In genomic region chr7:46509391-46510310, GRCm38 (mm10) we compare ENCODE assay signal across 9 mouse cellular contexts.
A peak's percentile ranks its signal among the peaks of the same experiment; 100 is the strongest.
DNase-seq lines count a peak whose midpoint lies in the region; ATAC-seq and TF ChIP-seq lines count a peak whose summit lies in the region.
"Had no signal": no experiment of that assay in that cellular context is flagged by ENCODE, and none has a peak within 500 bp of the region (broad histone marks: within the 10 kb centered on the region; RNA-seq: fewer than 3 reads in every experiment).

No protein-coding gene starts in this region.

- no peaks in the 10 kb centered on the region for H3K9me3 ChIP-seq in stomach, embryonic 16.5 days (replicated peaks; ENCODE audit: control insufficient read depth, low read length)
- no peaks in the 10 kb centered on the region for H3K9me3 ChIP-seq in stomach, postnatal 0 days (ENCODE audit: control insufficient read depth, low read length)
- no peaks in the 10 kb centered on the region for H3K9me3 ChIP-seq in lung, postnatal 0 days (ENCODE audit: low read length)

- 0 out of 2 replicates have a peak, but pooled peaks have one; percentile 40 for ATAC-seq in stomach, embryonic 16.5 days (ENCODE audit: insufficient read depth, low FRiP score)
- no peak for ATAC-seq in stomach, postnatal 0 days (ENCODE audit: low FRiP score, low TSS enrichment)
- ATAC-seq in lung, postnatal 0 days = peak; percentile 59
- ATAC-seq in megakaryocyte, adult 5-6 weeks (ENCODE audit: poor library complexity, severe bottlenecking) = no peak

- no peaks in the 10 kb centered on the region for H3K27me3 ChIP-seq in stomach, embryonic 16.5 days (ENCODE audit: control insufficient read depth, insufficient read depth, low read length)
- no peaks in the 10 kb centered on the region for H3K27me3 ChIP-seq in stomach, postnatal 0 days (ENCODE audit: control insufficient read depth, insufficient read depth, low read length)
- H3K27me3 ChIP-seq in kidney, adult 2 months (replicated peaks; ENCODE audit: control insufficient read depth, insufficient read depth, low read length) = no peaks in the 10 kb centered on the region
- no peaks in the 10 kb centered on the region for H3K27me3 ChIP-seq in lung, postnatal 0 days (replicated peaks; ENCODE audit: insufficient read depth, low read length)

- TF ChIP-seq EP300 in stomach, postnatal 0 days (optimal IDR thresholded peaks at IDR 0.05) = no peak
- no peak for TF ChIP-seq EP300 in lung, postnatal 0 days (IDR thresholded peaks at IDR 0.05)

- no peak overlapping the region for H3K4me3 ChIP-seq in stomach, embryonic 16.5 days (replicated peaks; ENCODE audit: low read length)
- no peak overlapping the region for H3K4me3 ChIP-seq in stomach, postnatal 0 days (ENCODE audit: low read depth, low read length)
- H3K4me3 ChIP-seq in cortical plate, adult 2 months (ENCODE audit: insufficient read depth, low read length) = 0 out of 2 replicates have a peak overlapping the region, but pooled peaks have one; percentile 2
- H3K4me3 ChIP-seq in kidney, adult 2 months (ENCODE audit: insufficient read depth, low read depth, low read length) = no peak overlapping the region
- no peak overlapping the region for H3K4me3 ChIP-seq in lung, postnatal 0 days (ENCODE audit: low read depth, low read length)
- H3K4me3 ChIP-seq: heart, adult 2 months had no signal

- H3K36me3 ChIP-seq in stomach, embryonic 16.5 days (ENCODE audit: control insufficient read depth, insufficient read depth, low read length) = no peaks in the 10 kb centered on the region
- H3K36me3 ChIP-seq in stomach, postnatal 0 days (ENCODE audit: control insufficient read depth, insufficient read depth, low read length) = no peaks in the 10 kb centered on the region
- no peaks in the 10 kb centered on the region for H3K36me3 ChIP-seq in kidney, adult 2 months (ENCODE audit: control insufficient read depth, insufficient read depth, low read length)
- no peaks in the 10 kb centered on the region for H3K36me3 ChIP-seq in lung, postnatal 0 days (ENCODE audit: insufficient read depth, low read length)

- H3K4me2 ChIP-seq in stomach, embryonic 16.5 days (ENCODE audit: low read depth, low read length) = no peak overlapping the region
- no peak overlapping the region for H3K4me2 ChIP-seq in stomach, postnatal 0 days (replicated peaks; ENCODE audit: low read depth)
- no peak overlapping the region for H3K4me2 ChIP-seq in lung, postnatal 0 days (replicated peaks; ENCODE audit: low read depth, low read length)

- TF ChIP-seq CTCF in stomach, postnatal 0 days (IDR thresholded peaks at IDR 0.05; ENCODE audit: low read depth) = no peak
- TF ChIP-seq CTCF in cortical plate, adult 2 months (IDR thresholded peaks at IDR 0.05; ENCODE audit: extremely low read depth, insufficient read depth, low read length) = no peak
- TF ChIP-seq CTCF in kidney, adult 2 months (conservative IDR thresholded peaks at IDR 0.05; ENCODE audit: insufficient read depth, insufficient read length, low read depth, low read length) = no peak
- TF ChIP-seq CTCF in lung, postnatal 0 days (IDR thresholded peaks at IDR 0.05) = no peak

- 53% methylated on average over 24 of the region's 24 CpGs for WGBS in stomach, embryonic 16.5 days
- WGBS in stomach, postnatal 0 days = 53% methylated on average over 24 of the region's 24 CpGs
- 67% methylated on average over 24 of the region's 24 CpGs for WGBS in kidney, adult 2 months
- WGBS in lung, postnatal 0 days = 48% methylated on average over 24 of the region's 24 CpGs

- no peak overlapping the region for H3K9ac ChIP-seq in stomach, embryonic 16.5 days (ENCODE audit: low read length)
- no peak overlapping the region for H3K9ac ChIP-seq in stomach, postnatal 0 days (ENCODE audit: low read length)
- H3K9ac ChIP-seq in lung, postnatal 0 days (replicated peaks; ENCODE audit: low read depth) = no peak overlapping the region

- no peak for DNase-seq in stomach, postnatal 0 days (ENCODE audit: low spot score)
- peak; percentile 71 for DNase-seq in kidney, adult 2 months
- DNase-seq in lung, postnatal 0 days (ENCODE audit: low spot score) = peak; percentile 34
- peak; percentile 14 for DNase-seq in retina, postnatal 7 days (ENCODE audit: low read depth, low spot score)
- DNase-seq in spleen, postnatal 10 days (ENCODE audit: low spot score in 2 of 2) = no peak

- TF ChIP-seq POLR2A in cortical plate, adult 2 months (IDR thresholded peaks at IDR 0.05; ENCODE audit: extremely low read depth, insufficient read depth, low read length) = no peak
- TF ChIP-seq POLR2A in kidney, adult 2 months (IDR thresholded peaks at IDR 0.05; ENCODE audit: low read depth, low read length) = no peak

- no peak overlapping the region for H3K27ac ChIP-seq in stomach, embryonic 16.5 days (ENCODE audit: low read length)
- H3K27ac ChIP-seq in stomach, postnatal 0 days (replicated peaks) = no peak overlapping the region
- no peak overlapping the region for H3K27ac ChIP-seq in cortical plate, adult 2 months (ENCODE audit: insufficient read depth, low read length)
- H3K27ac ChIP-seq in kidney, adult 2 months (ENCODE audit: insufficient read depth, low read depth, low read length) = no peak overlapping the region
- no peak overlapping the region for H3K27ac ChIP-seq in lung, postnatal 0 days (ENCODE audit: low read length)
- H3K27ac ChIP-seq: heart, adult 2 months had no signal

- no peaks in the 10 kb centered on the region; the same call in 1 of the 2 replicates for H3K4me1 ChIP-seq in stomach, embryonic 16.5 days (ENCODE audit: control insufficient read depth, insufficient read depth, low read length)
- no peaks in the 10 kb centered on the region for H3K4me1 ChIP-seq in stomach, postnatal 0 days (replicated peaks; ENCODE audit: control insufficient read depth, insufficient read depth)
- H3K4me1 ChIP-seq in cortical plate, adult 2 months (ENCODE audit: control insufficient read depth, insufficient read depth, low read length) = 0 out of 2 replicates have a peak, but pooled peaks cover 2% of the 10 kb centered on the region
- no peaks in the 10 kb centered on the region for H3K4me1 ChIP-seq in kidney, adult 2 months (ENCODE audit: control insufficient read depth, insufficient read depth, low read length)
- no peaks in the 10 kb centered on the region for H3K4me1 ChIP-seq in lung, postnatal 0 days (ENCODE audit: insufficient read depth, low read depth, low read length)

Comparison
In these comparisons a context has a peak if more than half of its experiments do, and no peak if none do; other contexts are left out.
1. ATAC-seq: peak in stomach, embryonic 16.5 days (single experiment) and lung, postnatal 0 days (single experiment); none in stomach, postnatal 0 days (single experiment) and megakaryocyte, adult 5-6 weeks (single experiment).
2. DNase-seq: peak in kidney, adult 2 months (single experiment), lung, postnatal 0 days (single experiment) and retina, postnatal 7 days (single experiment); none in stomach, postnatal 0 days (single experiment) and spleen, postnatal 10 days (0 of 2).